9 mouse cellular contexts compared by ENCODE assay signal in the genomic region with DNA sequence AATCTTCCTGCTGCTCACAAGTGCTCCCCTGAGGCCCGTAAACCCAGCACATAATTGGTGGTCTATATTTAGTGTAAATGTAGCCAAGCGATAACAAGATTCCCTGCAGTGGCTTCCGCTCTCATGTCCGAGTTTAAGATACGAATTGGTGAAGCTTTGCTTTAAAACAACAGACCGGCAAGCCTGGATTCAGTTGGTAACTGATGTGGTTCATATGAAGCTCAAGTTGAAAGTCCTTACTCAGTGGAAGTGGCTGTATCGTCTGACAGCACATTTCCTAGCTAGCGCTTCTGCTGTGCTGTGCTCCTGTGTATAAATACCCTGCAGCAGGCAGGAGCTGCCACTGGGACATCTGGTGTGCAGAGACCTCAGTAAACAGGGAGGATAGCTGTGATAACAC. TPM values are rescaled to one million over a fixed set of nuclear protein-coding genes. Genes with fewer than 3 reads are reported as not detected.
DNase-seq lines count a peak whose midpoint lies in the region; ATAC-seq and TF ChIP-seq lines count a peak whose summit lies in the region.
"Had no signal": no experiment of that assay in that cellular context is flagged by ENCODE, and none has a peak within 500 bp of the region (broad histone marks: within the 10 kb centered on the region; RNA-seq: fewer than 3 reads in every experiment).

A gene (minus strand): TSS at position 189 of the 400 bp plus-strand sequence.

- TF ChIP-seq CTCF in spleen, adult 2 months (IDR thresholded peaks at IDR 0.05; ENCODE audit: extremely low read depth, insufficient read depth, insufficient read length, insufficient replicate concordance) = no peak

- no peaks in the 10 kb centered on the region for H3K4me1 ChIP-seq in hindbrain, embryonic 15.5 days (replicated peaks)
- H3K4me1 ChIP-seq in hindbrain, embryonic 12.5 days = no peaks in the 10 kb centered on the region
- no peaks in the 10 kb centered on the region for H3K4me1 ChIP-seq in spleen, adult 2 months (ENCODE audit: control insufficient read depth, insufficient read depth, insufficient read length)

- no peak within 1 kb of the TSS for H3K9ac ChIP-seq in hindbrain, embryonic 15.5 days
- no peak within 1 kb of the TSS for H3K9ac ChIP-seq in hindbrain, embryonic 12.5 days
- H3K9ac ChIP-seq: limb, embryonic 15.5 days had no signal

- no peak within 1 kb of the TSS for H3K4me2 ChIP-seq in hindbrain, embryonic 15.5 days
- H3K4me2 ChIP-seq in hindbrain, embryonic 12.5 days (replicated peaks) = no peak within 1 kb of the TSS
- H3K4me2 ChIP-seq: limb, embryonic 15.5 days had no signal

- DNase-seq in spleen, adult 2 months (ENCODE audit: low read depth in 1 of 2, low spot score in 2 of 2) = no peak
- DNase-seq in spleen, postnatal 4 days (ENCODE audit: low spot score in 2 of 2) = no peak
- DNase-seq in heart, postnatal 36 days = peak in 1 of 2 experiments; percentile 42
- DNase-seq in thymus, postnatal 4 days = peak; percentile 67
- no peak for DNase-seq in ovary, postnatal 14 days (ENCODE audit: low spot score)
- DNase-seq in MN1 (ENCODE audit: low spot score) = no peak

- H3K27ac ChIP-seq in hindbrain, embryonic 15.5 days (replicated peaks) = no peak within 1 kb of the TSS
- no peak within 1 kb of the TSS for H3K27ac ChIP-seq in hindbrain, embryonic 12.5 days
- H3K27ac ChIP-seq in spleen, adult 2 months (ENCODE audit: insufficient read depth, low read length) = no peak within 1 kb of the TSS
- H3K27ac ChIP-seq: limb, embryonic 15.5 days had no signal

- TF ChIP-seq POLR2A in spleen, adult 2 months (IDR thresholded peaks at IDR 0.05; ENCODE audit: low read depth, low read length) = no peak

- intact Hi-C loops in heart, postnatal 36 days (cut with DNase I) = no loop called here

- H3K4me3 ChIP-seq in hindbrain, embryonic 15.5 days = no peak within 1 kb of the TSS
- H3K4me3 ChIP-seq in hindbrain, embryonic 12.5 days = no peak within 1 kb of the TSS
- peak within 1 kb of the TSS; percentile 28; the same call in 1 of the 2 replicates for H3K4me3 ChIP-seq in spleen, adult 2 months (ENCODE audit: extremely low read depth, insufficient read depth, insufficient read length)
- H3K4me3 ChIP-seq: limb, embryonic 15.5 days had no signal

- H3K9me3 ChIP-seq in hindbrain, embryonic 15.5 days = no peaks in the 10 kb centered on the region
- no peaks in the 10 kb centered on the region for H3K9me3 ChIP-seq in hindbrain, embryonic 12.5 days (replicated peaks)
- H3K9me3 ChIP-seq: limb, embryonic 15.5 days had no signal

- peaks cover 21% of the 10 kb centered on the region for H3K36me3 ChIP-seq in hindbrain, embryonic 15.5 days
- H3K36me3 ChIP-seq in hindbrain, embryonic 12.5 days = peaks cover 24% of the 10 kb centered on the region
- peaks cover 7% of the 10 kb centered on the region for H3K36me3 ChIP-seq in spleen, adult 2 months (ENCODE audit: control insufficient read depth, insufficient read depth, low read length)

- WGBS in hindbrain, embryonic 15.5 days = 83% methylated on average over 8 of the region's 8 CpGs
- 85% methylated on average over 8 of the region's 8 CpGs for WGBS in hindbrain, embryonic 12.5 days
- 58% methylated on average over 8 of the region's 8 CpGs for WGBS in spleen, adult 2 months

- H3K27me3 ChIP-seq in hindbrain, embryonic 15.5 days = no peaks in the 10 kb centered on the region
- H3K27me3 ChIP-seq in hindbrain, embryonic 12.5 days = no peaks in the 10 kb centered on the region
- no peaks in the 10 kb centered on the region for H3K27me3 ChIP-seq in spleen, adult 2 months (ENCODE audit: control insufficient read depth, insufficient read depth, low read length)
- H3K27me3 ChIP-seq: limb, embryonic 15.5 days had no signal

- ATAC-seq in hindbrain, embryonic 15.5 days (ENCODE audit: low FRiP score, low read depth) = peak; percentile 66; the same call in 1 of the 2 replicates
- ATAC-seq in hindbrain, embryonic 12.5 days (ENCODE audit: low FRiP score) = no peak

RNA-seq across cellular contexts. Expression of the gene that starts here (rescaled TPM):
- 0.10 TPM in 1 of 2 replicates, not detected in the other for polyA plus RNA-seq in hindbrain, embryonic 15.5 days (2015; fragmentation: Nextera tagmentation; extraction: Ambion mirVana)
- 0.31 TPM in 1 of 2 replicates, not detected in the other for polyA plus RNA-seq in hindbrain, embryonic 12.5 days (2016; fragmentation: Nextera tagmentation; extraction: Ambion mirVana)
- polyA plus RNA-seq in spleen, adult 2 months (2012; rRNA removed) = 0.09 and 0.14 TPM in 2 replicates
- 10 to 100 TPM; 40.4 to 47.6 TPM for total RNA-seq in heart, postnatal 36 days (2021)

Comparison
In these comparisons a context has a peak if more than half of its experiments do, and no peak if none do; other contexts are left out.
1. Peak in ATAC-seq in hindbrain, embryonic 15.5 days; RNA of the gene not detected or under 1 TPM.